Mouse (Mus musculus) embryonic facial prominence, embryonic 13.5 days (tissue): ENCODE data around the gene Nrxn3. TPM values are rescaled to one million over a fixed set of nuclear protein-coding genes. Genes with fewer than 3 reads are reported as not detected.

Experiments
- ATAC-seq: fragments of 200-750 bp; cut with Nextera tagmentation; 2 replicates; pipeline ENCODE4 v1.8.0; 2017; ENCODE audit warnings: low read depth; ENCODE audit not compliant: insufficient number of reproducible peaks, insufficient read depth, low FRiP score, low TSS enrichment
- H3K27ac ChIP-seq: fragments of 300-500 bp; sonication (generic); 2 replicates; pipeline ENCODE4 v1.5.1; 2015; ENCODE audit warnings: moderate library complexity, mild to moderate bottlenecking, inconsistent platforms
- H3K27me3 ChIP-seq: fragments of 300-500 bp; sonication (generic); 2 replicates; pipeline ENCODE4 v1.6.1; 2015; ENCODE audit warnings: mild to moderate bottlenecking, inconsistent platforms
- H3K36me3 ChIP-seq: fragments of 300-500 bp; sonication (generic); 2 replicates; pipeline ENCODE4 v1.6.1; 2015; ENCODE audit warnings: mild to moderate bottlenecking, inconsistent platforms
- H3K4me1 ChIP-seq: fragments of 300-500 bp; sonication (generic); 2 replicates; pipeline ENCODE4 v1.6.1; 2015; ENCODE audit warnings: inconsistent platforms
- H3K4me2 ChIP-seq: fragments of 300-500 bp; sonication (generic); 2 replicates; pipeline ENCODE4 v1.6.1; 2015; ENCODE audit warnings: moderate library complexity, mild to moderate bottlenecking, inconsistent platforms
- H3K4me3 ChIP-seq: fragments of 300-500 bp; sonication (generic); 2 replicates; pipeline ENCODE4 v1.5.1; 2015; ENCODE audit warnings: mild to moderate bottlenecking, inconsistent platforms
- H3K9ac ChIP-seq: fragments of 300-500 bp; sonication (generic); 2 replicates; pipeline ENCODE4 v1.6.1; 2015; ENCODE audit warnings: mild to moderate bottlenecking, inconsistent platforms
- H3K9me3 ChIP-seq: fragments of 300-500 bp; sonication (generic); 2 replicates; pipeline ENCODE4 v1.6.1; 2016; ENCODE audit warnings: inconsistent platforms
- WGBS: fragments of 180-500 bp; shearing (Covaris S2); methylation state at CpG from one replicate; pipeline ENCODE4 v1.1.7; 2015; ENCODE audit warnings: mixed read lengths; 5-methylcytosine and 5-hydroxymethylcytosine counted together
- polyA plus RNA-seq: library from polyadenylated mRNA; unstranded; fragments of >200 nt; fragmentation: Nextera tagmentation; extraction: Ambion mirVana; gene quantifications from 2 replicates; pipeline ENCODE4 v1.2.1, GENCODE M21; 2015

The Nrxn3 gene
- polyA plus RNA-seq, result 5.5 and 7.3 TPM in 2 replicates

DNA sequence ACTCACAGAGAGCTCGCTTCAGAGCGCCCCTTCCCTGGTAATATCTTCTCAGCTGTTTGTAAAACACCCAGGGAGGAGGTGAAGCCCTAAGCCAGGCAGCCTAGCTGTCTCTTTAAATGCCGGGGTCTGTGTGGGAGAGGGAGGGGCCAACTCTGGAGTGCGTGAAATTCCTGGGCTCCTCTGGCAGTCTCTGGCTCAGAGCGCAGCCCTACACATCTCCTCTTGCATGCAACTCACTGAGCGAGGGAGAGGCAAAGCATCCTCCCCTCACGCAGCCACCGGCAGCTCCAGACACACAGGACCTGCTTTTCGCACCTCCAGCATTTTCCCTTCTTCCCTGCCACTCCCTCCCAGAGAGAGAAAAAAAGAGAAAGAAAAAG, at the start of gene Nrxn3:
Nrxn3 (plus strand) TSS at position 186 of the 380 bp plus-strand sequence.
- Histone ChIP-seq H3K9ac (peak within 1 kb of the TSS; percentile 38; the same call in 1 of the 2 replicates), H3K4me1 (peaks cover 7% of the 10 kb centered on the region; the same call in 1 of the 2 replicates), H3K4me3 (peak within 1 kb of the TSS; percentile 28), H3K9me3 (no peaks in the 10 kb centered on the region), H3K36me3 (no peaks in the 10 kb centered on the region), H3K27me3 (no peaks in the 10 kb centered on the region), H3K4me2 (peak within 1 kb of the TSS; percentile 56), H3K27ac (no peak within 1 kb of the TSS)
- 0% methylated on average over 9 of the region's 9 CpGs for WGBS
- ATAC-seq, result peak; percentile 76; the same call in 1 of the 2 replicates

DNA sequence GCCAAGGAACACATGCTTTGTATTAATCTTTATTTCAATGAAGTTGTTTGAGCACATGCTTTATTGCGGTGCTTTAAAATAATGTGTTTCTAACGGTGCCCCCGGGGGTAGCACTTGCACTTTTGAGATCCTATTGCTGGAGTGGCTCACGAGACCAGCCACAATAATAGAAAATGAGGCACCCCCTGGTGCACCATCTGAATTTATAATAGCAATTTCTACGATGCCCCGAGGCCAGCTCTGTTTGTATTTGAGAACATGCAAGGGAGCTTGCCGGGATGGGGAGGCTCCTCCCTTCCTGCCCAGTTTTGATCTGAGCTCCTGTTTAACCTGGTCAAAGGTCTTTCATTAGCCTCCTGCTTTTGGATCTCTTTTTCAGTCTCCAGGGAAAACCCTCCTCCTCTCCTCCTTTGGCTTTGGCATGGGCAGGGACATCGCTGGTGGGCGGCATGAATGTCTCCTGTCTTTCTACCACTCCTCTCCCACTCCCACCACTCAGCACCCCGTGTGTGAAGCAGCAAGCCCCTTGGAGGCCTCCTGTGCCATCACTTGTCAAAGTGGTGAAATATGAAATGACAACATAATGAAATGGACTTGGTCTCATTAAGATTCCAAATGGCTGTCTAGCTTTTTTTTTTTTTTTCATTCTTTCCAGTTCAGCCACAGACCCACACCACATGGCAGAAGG, 18.4 kb upstream of the Nrxn3 start:
- ATAC-seq, result no peak
- whole genome bisulfite sequencing, result 53% methylated on average over 10 of the region's 10 CpGs
- no peaks in the 10 kb centered on the region for H3K36me3 ChIP-seq

GRCm38 (mm10) chr12:88705959-88706358, 16.7 kb upstream of the Nrxn3 start:
- H3K9ac ChIP-seq, result no peak overlapping the region
- WGBS, result 60% methylated on average over 3 of the region's 3 CpGs
- H3K27ac ChIP-seq, result no peak overlapping the region
- H3K27me3 ChIP-seq, result no peaks in the 10 kb centered on the region
- H3K4me2 ChIP-seq, result no peak overlapping the region
- H3K4me1 ChIP-seq, result no peaks in the 10 kb centered on the region
- no peak overlapping the region for H3K4me3 ChIP-seq
- no peak for ATAC-seq
- H3K9me3 ChIP-seq, result no peaks in the 10 kb centered on the region
- H3K36me3 ChIP-seq, result no peaks in the 10 kb centered on the region

More for the DNA sequence above, 18.4 kb upstream of the Nrxn3 start:
- Histone ChIP-seq H3K4me2 (no peak overlapping the region), H3K27ac (no peak overlapping the region), H3K4me1 (no peaks in the 10 kb centered on the region), H3K9ac (no peak overlapping the region), H3K9me3 (no peaks in the 10 kb centered on the region), H3K27me3 (no peaks in the 10 kb centered on the region), H3K4me3 (no peak overlapping the region)

- no peaks in the 10 kb centered on the region for H3K9me3 ChIP-seq
- 79% methylated on average over 3 of the region's 3 CpGs for whole genome bisulfite sequencing
- no peaks in the 10 kb centered on the region for H3K27me3 ChIP-seq
- ATAC-seq, result no peak
- H3K4me3 ChIP-seq, result no peak overlapping the region
- H3K27ac ChIP-seq, result no peak overlapping the region
- no peak overlapping the region for H3K9ac ChIP-seq
- no peaks in the 10 kb centered on the region for H3K36me3 ChIP-seq
- H3K4me1 ChIP-seq, result no peaks in the 10 kb centered on the region
- no peak overlapping the region for H3K4me2 ChIP-seq
These were observed 14.9 kb upstream of the Nrxn3 start for GRCm38 (mm10) chr12:88707786-88708185.

- ATAC-seq, result 0 out of 2 replicates have a peak, but pooled peaks have one; percentile 52
These were observed 13.5 kb upstream of the Nrxn3 start for GRCm38 (mm10) chr12:88709223-88709622.

GRCm38 (mm10) chr12:88713456-88713855, 9.2 kb upstream of the Nrxn3 start:
- no peak for ATAC-seq
- 67% methylated on average over 4 of the region's 4 CpGs for WGBS
- Histone ChIP-seq H3K4me1 (no peaks in the 10 kb centered on the region), H3K36me3 (no peaks in the 10 kb centered on the region), H3K27me3 (no peaks in the 10 kb centered on the region), H3K4me3 (no peak overlapping the region), H3K9me3 (no peaks in the 10 kb centered on the region), H3K4me2 (no peak overlapping the region), H3K27ac (no peak overlapping the region), H3K9ac (no peak overlapping the region)

More at GRCm38 (mm10) chr12:88709223-88709622, 13.5 kb upstream of the Nrxn3 start:
- no peak overlapping the region for H3K27ac ChIP-seq
- no peak overlapping the region for H3K4me2 ChIP-seq
- no peaks in the 10 kb centered on the region for H3K36me3 ChIP-seq
- no peaks in the 10 kb centered on the region for H3K9me3 ChIP-seq
- no peak overlapping the region for H3K4me3 ChIP-seq
- no peaks in the 10 kb centered on the region for H3K27me3 ChIP-seq
- 8% methylated on average over 11 of the region's 11 CpGs for WGBS
- H3K4me1 ChIP-seq, result no peaks in the 10 kb centered on the region
- no peak overlapping the region for H3K9ac ChIP-seq

DNA sequence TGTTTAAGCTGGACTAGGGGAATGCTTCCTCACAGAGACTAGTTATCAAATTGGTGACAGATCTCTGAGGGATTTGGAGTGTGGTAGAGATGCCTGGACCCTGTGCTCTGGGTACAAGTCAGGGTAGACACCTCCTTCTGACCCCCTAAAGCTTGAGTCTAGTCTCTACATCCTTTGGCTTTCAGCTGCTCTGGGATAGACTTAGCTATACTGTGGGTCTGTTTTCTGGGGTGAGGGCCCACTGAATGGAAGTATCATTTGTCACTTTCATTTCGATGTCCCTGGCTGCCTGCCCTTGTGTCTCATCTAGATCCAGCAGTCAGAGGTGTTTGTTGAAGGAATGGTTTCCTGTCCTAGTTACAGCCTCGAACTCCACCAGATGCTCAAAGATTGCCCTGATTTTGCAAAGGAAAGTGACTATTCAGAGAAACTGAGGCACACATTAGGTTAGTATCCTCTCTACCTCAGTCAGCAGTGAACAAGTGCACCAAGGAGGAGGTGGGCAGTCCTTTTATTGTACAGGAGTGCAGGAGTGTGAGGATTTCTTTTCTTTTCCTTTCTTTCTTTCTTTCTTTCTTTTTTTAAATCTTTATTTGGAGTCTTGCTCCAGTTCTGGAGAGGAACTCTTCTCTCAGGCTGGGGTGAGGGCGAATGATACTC, 515 bp upstream of the Nrxn3 start:
- no peak for ATAC-seq
- H3K9ac ChIP-seq, result 0 out of 2 replicates have a peak overlapping the region, but pooled peaks have one; percentile 38
- peak overlapping the region; percentile 56 for H3K4me2 ChIP-seq

DNA sequence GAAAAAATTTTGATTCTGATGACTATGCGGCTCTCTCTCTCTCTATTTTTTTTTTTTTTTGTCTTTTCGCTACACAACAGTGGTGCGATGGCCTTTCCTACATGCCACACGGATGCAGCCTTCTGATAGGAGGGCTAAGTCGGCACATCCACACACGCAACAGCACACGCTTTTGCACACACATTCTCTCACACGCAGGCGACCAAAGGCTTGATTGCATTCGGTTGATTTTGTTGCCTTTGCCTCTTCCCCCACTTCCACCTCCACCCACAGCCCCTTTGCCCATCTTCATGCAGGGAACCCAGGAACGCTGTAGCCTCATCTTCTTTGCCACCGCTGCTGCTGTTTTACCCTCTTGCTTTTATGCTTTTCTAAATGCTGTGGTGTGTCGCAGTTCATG, 3.6 kb downstream of the Nrxn3 start:
- Histone ChIP-seq H3K4me1 (peaks cover 7% of the 10 kb centered on the region; the same call in 1 of the 2 replicates), H3K27me3 (no peaks in the 10 kb centered on the region), H3K9ac (no peak overlapping the region), H3K9me3 (no peaks in the 10 kb centered on the region), H3K27ac (no peak overlapping the region), H3K36me3 (no peaks in the 10 kb centered on the region), H3K4me3 (no peak overlapping the region), H3K4me2 (no peak overlapping the region)
- WGBS, result 89% methylated on average over 13 of the region's 13 CpGs
- ATAC-seq, result no peak

More for the DNA sequence above, 515 bp upstream of the Nrxn3 start:
- Histone ChIP-seq H3K4me3 (peak overlapping the region; percentile 28), H3K27me3 (no peaks in the 10 kb centered on the region), H3K4me1 (peaks cover 7% of the 10 kb centered on the region; the same call in 1 of the 2 replicates), H3K27ac (no peak overlapping the region), H3K9me3 (no peaks in the 10 kb centered on the region), H3K36me3 (no peaks in the 10 kb centered on the region)
- WGBS, result 32% methylated on average over 3 of the region's 3 CpGs

DNA sequence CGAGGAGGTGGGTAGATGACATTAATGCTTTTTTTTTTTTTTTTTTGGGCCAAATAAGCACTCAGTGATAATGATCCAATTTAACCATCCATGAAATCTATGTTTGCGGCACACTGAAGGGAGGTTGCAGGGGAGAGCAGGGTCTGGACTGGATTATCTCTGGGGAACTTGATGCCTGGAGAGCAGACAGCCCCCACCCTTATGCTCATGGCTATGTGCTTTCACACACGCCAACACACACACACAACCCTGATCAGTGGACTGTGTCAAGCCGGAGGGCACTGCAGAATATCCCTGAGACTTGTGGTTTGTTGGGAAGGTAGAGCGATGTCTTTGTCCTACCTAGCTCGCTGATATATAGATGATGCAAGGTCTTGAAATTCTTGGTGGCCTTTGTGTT, 4.1 kb downstream of the Nrxn3 start:
- Histone ChIP-seq H3K36me3 (no peaks in the 10 kb centered on the region), H3K9ac (no peak overlapping the region), H3K4me1 (peaks cover 7% of the 10 kb centered on the region; the same call in 1 of the 2 replicates), H3K9me3 (no peaks in the 10 kb centered on the region), H3K4me2 (no peak overlapping the region), H3K4me3 (no peak overlapping the region), H3K27me3 (no peaks in the 10 kb centered on the region), H3K27ac (no peak overlapping the region)
- no peak for ATAC-seq
- WGBS, result 53% methylated on average over 6 of the region's 6 CpGs

GRCm38 (mm10) chr12:88730720-88731119, 8.0 kb downstream of the Nrxn3 start:
- H3K4me2 ChIP-seq, result no peak overlapping the region
- ATAC-seq, result no peak
- H3K36me3 ChIP-seq, result no peaks in the 10 kb centered on the region
- H3K9me3 ChIP-seq, result no peaks in the 10 kb centered on the region
- peaks cover 3% of the 10 kb centered on the region; the same call in 1 of the 2 replicates for H3K4me1 ChIP-seq
- 43% methylated on average over 2 of the region's 2 CpGs for WGBS
- H3K4me3 ChIP-seq, result no peak overlapping the region
- H3K27ac ChIP-seq, result no peak overlapping the region
- no peak overlapping the region for H3K9ac ChIP-seq
- no peaks in the 10 kb centered on the region for H3K27me3 ChIP-seq

GRCm38 (mm10) chr12:88735045-88735444, 12.4 kb downstream of the Nrxn3 start:
- Histone ChIP-seq H3K27ac (no peak overlapping the region), H3K36me3 (no peaks in the 10 kb centered on the region), H3K4me3 (no peak overlapping the region), H3K4me1 (no peaks in the 10 kb centered on the region), H3K9me3 (no peaks in the 10 kb centered on the region), H3K9ac (no peak overlapping the region), H3K27me3 (no peaks in the 10 kb centered on the region), H3K4me2 (no peak overlapping the region)
- WGBS, result 76% methylated on average over 1 of the region's 1 CpGs
- ATAC-seq, result no peak

DNA sequence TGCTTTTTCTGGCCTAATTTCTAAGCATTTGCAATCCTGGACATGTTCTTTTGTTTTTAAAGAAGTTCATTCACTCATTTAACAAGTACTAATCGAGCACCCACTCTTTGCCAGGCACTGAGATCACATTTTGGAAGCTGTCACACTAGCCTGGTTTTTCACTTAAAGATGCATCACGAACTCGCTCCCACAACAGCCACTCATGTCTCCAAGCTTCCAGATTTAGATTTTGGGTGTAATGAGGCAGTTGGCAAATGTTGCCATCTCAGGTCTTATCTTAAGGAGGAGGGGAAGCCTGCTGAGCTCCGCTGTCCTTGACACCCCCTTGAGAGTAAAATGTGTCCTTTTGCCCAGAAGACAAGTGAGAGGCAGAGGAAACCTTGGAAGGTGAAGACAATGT, 14.4 kb downstream of the Nrxn3 start:
- ATAC-seq, result no peak
- WGBS, result 76% methylated on average over 4 of the region's 4 CpGs
- H3K4me3 ChIP-seq, result no peak overlapping the region
- H3K36me3 ChIP-seq, result no peaks in the 10 kb centered on the region
- no peaks in the 10 kb centered on the region for H3K9me3 ChIP-seq
- no peaks in the 10 kb centered on the region for H3K27me3 ChIP-seq
- no peak overlapping the region for H3K4me2 ChIP-seq
- no peak overlapping the region for H3K27ac ChIP-seq
- H3K9ac ChIP-seq, result no peak overlapping the region
- no peaks in the 10 kb centered on the region for H3K4me1 ChIP-seq
